ENCODE assay signal across 27 mouse cellular contexts in the genomic region with DNA sequence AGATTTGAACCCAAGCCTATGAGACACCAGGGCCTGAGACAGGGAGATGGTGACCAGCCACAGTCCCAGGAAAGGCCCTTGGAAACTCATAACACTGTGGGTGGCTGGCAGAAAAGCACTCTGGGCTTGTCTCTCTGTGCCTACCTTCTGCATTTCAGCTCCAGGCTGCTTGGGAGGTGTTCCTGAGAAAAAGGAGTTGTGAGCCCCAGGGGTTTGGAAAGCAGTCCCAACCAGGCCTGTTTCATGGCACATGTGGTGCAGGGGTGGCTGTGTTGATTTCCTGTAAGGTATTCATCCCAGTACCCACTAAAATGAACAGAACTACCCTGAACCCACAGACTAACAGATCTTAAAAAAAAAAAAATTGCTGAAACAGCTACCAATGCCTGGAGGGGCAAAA.
DNase-seq lines count a peak whose midpoint lies in the region; ATAC-seq and TF ChIP-seq lines count a peak whose summit lies in the region.
"Had no signal": no experiment of that assay in that cellular context is flagged by ENCODE, and none has a peak within 500 bp of the region (broad histone marks: within the 10 kb centered on the region; RNA-seq: fewer than 3 reads in every experiment).

No protein-coding gene starts in this region.

- no peak for ATAC-seq in embryonic facial prominence, embryonic 13.5 days (ENCODE audit: insufficient number of reproducible peaks, insufficient read depth, low FRiP score, low TSS enrichment, low read depth)
- ATAC-seq in forebrain, embryonic 12.5 days (ENCODE audit: low FRiP score): no peak
- ATAC-seq: inflammation-experienced regulatory T-cells, adult 6 months; midbrain, embryonic 15.5 days; Patski had no signal

- intact Hi-C loops in left cerebral cortex, postnatal 10 days (cut with DNase I): no loop called here
- intact Hi-C loops in heart, adult 2 months (cut with DNase I): no loop called here

- TF ChIP-seq CTCF in heart, adult 2 months (IDR thresholded peaks at IDR 0.05): no peak

- H3K27me3 ChIP-seq in embryonic facial prominence, embryonic 13.5 days: no peaks in the 10 kb centered on the region
- H3K27me3 ChIP-seq in limb, embryonic 10.5 days (ENCODE audit: low read depth, poor library complexity, severe bottlenecking): no peaks in the 10 kb centered on the region
- H3K27me3 ChIP-seq in forebrain, embryonic 12.5 days: no peaks in the 10 kb centered on the region
- H3K27me3 ChIP-seq in heart, adult 2 months (ENCODE audit: control insufficient read depth, insufficient read depth, low read length): no peaks in the 10 kb centered on the region
- H3K27me3 ChIP-seq: CH12.LX; megakaryocyte, embryonic 14.5 days; midbrain, embryonic 15.5 days; neural tube, embryonic 12.5 days; Patski had no signal

- TF ChIP-seq POLR2A in heart, adult 2 months (IDR thresholded peaks at IDR 0.05; ENCODE audit: insufficient read depth, low read depth, low read length): no peak

- H3K36me3 ChIP-seq in embryonic facial prominence, embryonic 13.5 days: no peaks in the 10 kb centered on the region
- H3K36me3 ChIP-seq in limb, embryonic 10.5 days: no peaks in the 10 kb centered on the region
- H3K36me3 ChIP-seq in forebrain, embryonic 12.5 days (replicated peaks): no peaks in the 10 kb centered on the region
- no peaks in the 10 kb centered on the region for H3K36me3 ChIP-seq in heart, adult 2 months (ENCODE audit: control insufficient read depth, insufficient read depth, low read length)
- H3K36me3 ChIP-seq: midbrain, embryonic 15.5 days; neural tube, embryonic 12.5 days had no signal

- H3K9ac ChIP-seq in embryonic facial prominence, embryonic 13.5 days: no peak overlapping the region
- no peak overlapping the region for H3K9ac ChIP-seq in forebrain, embryonic 12.5 days
- H3K9ac ChIP-seq in heart, adult 2 months (ENCODE audit: low read depth, low read length): no peak overlapping the region
- H3K9ac ChIP-seq: hindbrain, embryonic 14.5 days; liver, embryonic 14.5 days; lung, embryonic 14.5 days; midbrain, embryonic 15.5 days; neural tube, embryonic 12.5 days had no signal

- H3K4me2 ChIP-seq in embryonic facial prominence, embryonic 13.5 days: no peak overlapping the region
- no peak overlapping the region for H3K4me2 ChIP-seq in forebrain, embryonic 12.5 days
- H3K4me2 ChIP-seq: hindbrain, embryonic 14.5 days; lung, embryonic 14.5 days; midbrain, embryonic 15.5 days; neural tube, embryonic 12.5 days had no signal

- no peak overlapping the region for H3K4me3 ChIP-seq in embryonic facial prominence, embryonic 13.5 days
- H3K4me3 ChIP-seq in limb, embryonic 10.5 days: no peak overlapping the region
- no peak overlapping the region for H3K4me3 ChIP-seq in forebrain, embryonic 12.5 days (replicated peaks)
- no peak overlapping the region for H3K4me3 ChIP-seq in heart, adult 2 months
- H3K4me3 ChIP-seq: megakaryocyte, embryonic 14.5 days; midbrain, embryonic 15.5 days; neural tube, embryonic 12.5 days had no signal

- TF ChIP-seq EP300 in heart, adult 2 months (IDR thresholded peaks at IDR 0.05; ENCODE audit: insufficient read depth, low read depth, low read length): no peak

- no peaks in the 10 kb centered on the region for H3K9me3 ChIP-seq in embryonic facial prominence, embryonic 13.5 days
- H3K9me3 ChIP-seq in limb, embryonic 10.5 days (replicated peaks): no peaks in the 10 kb centered on the region
- no peaks in the 10 kb centered on the region for H3K9me3 ChIP-seq in forebrain, embryonic 12.5 days
- H3K9me3 ChIP-seq: G1E; megakaryocyte, embryonic 14.5 days; midbrain, embryonic 15.5 days; neural tube, embryonic 12.5 days had no signal

- H3K4me1 ChIP-seq in embryonic facial prominence, embryonic 13.5 days: peaks cover 14% of the 10 kb centered on the region
- peaks cover 10% of the 10 kb centered on the region for H3K4me1 ChIP-seq in limb, embryonic 10.5 days
- H3K4me1 ChIP-seq in forebrain, embryonic 12.5 days: 0 out of 2 replicates have a peak, but pooled peaks cover 5% of the 10 kb centered on the region
- no peaks in the 10 kb centered on the region for H3K4me1 ChIP-seq in heart, adult 2 months (ENCODE audit: control insufficient read depth, insufficient read depth, low read length)
- H3K4me1 ChIP-seq: midbrain, embryonic 15.5 days; neural tube, embryonic 12.5 days had no signal

- H3K79me2 ChIP-seq in heart, adult 2 months (replicated peaks; ENCODE audit: control insufficient read depth, insufficient read depth, low read length): no peaks in the 10 kb centered on the region

- DNase-seq in left cerebral cortex, adult 18-20 months (ENCODE audit: low spot score in 2 of 2): peak; percentile 30 to 56
- no peak for DNase-seq in left cerebral cortex, postnatal 10 days (ENCODE audit: extremely low spot score in 1 of 2, low spot score in 2 of 2)
- DNase-seq in brain, adult 2 months (ENCODE audit: low read depth, low spot score): peak; percentile 74
- DNase-seq in limb, embryonic 10.5 days (ENCODE audit: low spot score): no peak
- no peak for DNase-seq in spleen, adult 18-20 months
- no peak for DNase-seq in heart, adult 2 months
- DNase-seq: B cell, adult 2 months; cerebellum, adult 11-12 months; cerebellum, postnatal 14 days; heart, postnatal 4 days; kidney, adult 18-20 months; layer of hippocampus, adult 9-11 months; lung, embryonic 14.5 days; retina, postnatal 1 day; thymus, postnatal 14 days had no signal

- peak overlapping the region; percentile 60; the same call in 1 of the 2 replicates for H3K27ac ChIP-seq in embryonic facial prominence, embryonic 13.5 days
- H3K27ac ChIP-seq in limb, embryonic 10.5 days: peak overlapping the region; percentile 58; the same call in 1 of the 2 replicates
- no peak overlapping the region for H3K27ac ChIP-seq in forebrain, embryonic 12.5 days
- no peak overlapping the region for H3K27ac ChIP-seq in heart, adult 2 months
- H3K27ac ChIP-seq: hindbrain, embryonic 14.5 days; kidney, postnatal 0 days; liver, embryonic 14.5 days; midbrain, embryonic 15.5 days; neural tube, embryonic 12.5 days had no signal

Comparison
In these comparisons a context has a peak if more than half of its experiments do, and no peak if none do; other contexts are left out.
1. DNase-seq: peak in left cerebral cortex, adult 18-20 months (2 of 2) and brain, adult 2 months (single experiment); none in left cerebral cortex, postnatal 10 days (0 of 2), limb, embryonic 10.5 days (single experiment), spleen, adult 18-20 months (0 of 2) and heart, adult 2 months (0 of 2).
2. H3K27ac ChIP-seq: peak in embryonic facial prominence, embryonic 13.5 days (single experiment) and limb, embryonic 10.5 days (single experiment); none in forebrain, embryonic 12.5 days (single experiment) and heart, adult 2 months (single experiment).